Mouse (Mus musculus) kidney, postnatal 0 days (tissue): ENCODE results near the gene Lsamp. TPM values are rescaled to one million over a fixed set of nuclear protein-coding genes. Genes with fewer than 3 reads are reported as not detected.

Experiments
- ATAC-seq: fragments of 200-750 bp; cut with Nextera tagmentation; replicated peaks from 2 replicates; pipeline ENCODE4 v1.8.0; 2017; ENCODE audit warnings: low read depth, moderate number of reproducible peaks, moderate TSS enrichment, moderate library complexity; ENCODE audit not compliant: low FRiP score
- DNase-seq: peaks from one replicate; pipeline ENCODE4 v3.0.0-alpha.2; 2016; ENCODE audit warnings: low spot score
- H3K27ac ChIP-seq: fragments of 300-500 bp; sonication (generic); 2 replicates; pipeline ENCODE4 v1.5.1; 2014; ENCODE audit warnings: mild to moderate bottlenecking
- H3K27me3 ChIP-seq: fragments of 300-500 bp; sonication (generic); 2 replicates; pipeline ENCODE4 v1.6.1; 2014; ENCODE audit warnings: low read length, mixed read lengths; ENCODE audit not compliant: insufficient read depth
- H3K36me3 ChIP-seq: fragments of 300-500 bp; sonication (generic); 2 replicates; pipeline ENCODE4 v1.6.1; 2014; ENCODE audit warnings: low read length, mixed read lengths; ENCODE audit not compliant: insufficient read depth
- H3K4me1 ChIP-seq: fragments of 300-500 bp; sonication (generic); replicated peaks from 2 replicates; pipeline ENCODE4 v1.6.1; 2014; ENCODE audit warnings: antibody characterized with exemption, low read length, mixed read lengths; ENCODE audit not compliant: insufficient read depth
- H3K4me2 ChIP-seq: fragments of 300-500 bp; sonication (generic); 2 replicates; pipeline ENCODE4 v1.6.1; 2014; ENCODE audit warnings: mild to moderate bottlenecking, low read length, moderate library complexity, mixed read lengths
- H3K4me3 ChIP-seq: fragments of 300-500 bp; sonication (generic); replicated peaks from 2 replicates; pipeline ENCODE4 v1.5.1; 2014; ENCODE audit warnings: low read depth, low read length
- H3K9ac ChIP-seq: fragments of 300-500 bp; sonication (generic); 2 replicates; pipeline ENCODE4 v1.6.1; 2014; ENCODE audit warnings: low read depth, low read length
- H3K9me3 ChIP-seq: fragments of 300-500 bp; sonication (generic); replicated peaks from 2 replicates; pipeline ENCODE4 v1.6.1; 2016; ENCODE audit warnings: low read length, inconsistent platforms, mixed read lengths
- CTCF ChIP-seq: IDR thresholded peaks from 2 replicates; pipeline ENCODE4 v1.5.1; 2016; ENCODE audit warnings: antibody characterized with exemption, low read depth, mild to moderate bottlenecking, moderate library complexity
- WGBS: fragments of 180-500 bp; shearing (Covaris S2); extraction: QIAGEN DNeasy Blood & Tissue Kit; methylation state at CpG from one replicate; pipeline ENCODE4 v1.1.7; 2014; 5-methylcytosine and 5-hydroxymethylcytosine counted together
- polyA plus RNA-seq: library from polyadenylated mRNA; unstranded; fragments of >200 nt; fragmentation: Nextera tagmentation; extraction: Ambion mirVana; gene quantifications from 2 replicates; pipeline ENCODE4 v1.2.1, GENCODE M21; 2015

The Lsamp gene
- polyA plus RNA-seq, 1 experiment from 2014 or later, result 2.7 TPM

- H3K9ac ChIP-seq, result no peak overlapping the region
- no peaks in the 10 kb centered on the region for H3K27me3 ChIP-seq
- 100% methylated on average over 1 of the region's 1 CpGs for WGBS
- no peak for DNase-seq
- H3K4me1 ChIP-seq, result no peaks in the 10 kb centered on the region
- H3K4me3 ChIP-seq, result no peak overlapping the region
- H3K27ac ChIP-seq, result no peak overlapping the region
- no peak for TF ChIP-seq CTCF
- H3K36me3 ChIP-seq, result no peaks in the 10 kb centered on the region
- H3K9me3 ChIP-seq, result no peaks in the 10 kb centered on the region
- H3K4me2 ChIP-seq, result no peak overlapping the region
- ATAC-seq, result no peak
Measured at GRCm38 (mm10) chr16:42112251-42112650, 2128.1 kb downstream of the Lsamp start.

GRCm38 (mm10) chr16:42113246-42113645 is 2129.1 kb downstream of the Lsamp start:
- TF ChIP-seq CTCF, result no peak
- Histone ChIP-seq H3K27ac (no peak overlapping the region), H3K4me1 (no peaks in the 10 kb centered on the region), H3K27me3 (no peaks in the 10 kb centered on the region), H3K4me3 (no peak overlapping the region), H3K36me3 (no peaks in the 10 kb centered on the region), H3K9ac (no peak overlapping the region), H3K9me3 (no peaks in the 10 kb centered on the region), H3K4me2 (no peak overlapping the region)
- 84% methylated on average over 2 of the region's 2 CpGs for WGBS
- ATAC-seq, result no peak
- DNase-seq, result no peak

- Histone ChIP-seq H3K4me2 (no peak overlapping the region), H3K27ac (no peak overlapping the region), H3K4me3 (no peak overlapping the region), H3K9me3 (no peaks in the 10 kb centered on the region), H3K27me3 (no peaks in the 10 kb centered on the region), H3K4me1 (no peaks in the 10 kb centered on the region), H3K36me3 (no peaks in the 10 kb centered on the region), H3K9ac (no peak overlapping the region)
- ATAC-seq, result no peak
- WGBS, result 87% methylated on average over 6 of the region's 6 CpGs
- no peak for DNase-seq
- TF ChIP-seq CTCF, result no peak
Measured at GRCm38 (mm10) chr16:42121788-42122187, 2137.6 kb downstream of the Lsamp start.

GRCm38 (mm10) chr16:42123826-42124225 is 2139.7 kb downstream of the Lsamp start:
- no peak for ATAC-seq
- DNase-seq, result no peak
- 33% methylated on average over 4 of the region's 4 CpGs for WGBS
- H3K9ac ChIP-seq, result no peak overlapping the region
- H3K4me3 ChIP-seq, result no peak overlapping the region
- no peaks in the 10 kb centered on the region for H3K27me3 ChIP-seq
- no peak overlapping the region for H3K27ac ChIP-seq
- H3K4me2 ChIP-seq, result no peak overlapping the region
- no peaks in the 10 kb centered on the region for H3K36me3 ChIP-seq
- no peaks in the 10 kb centered on the region for H3K9me3 ChIP-seq
- TF ChIP-seq CTCF, result no peak
- H3K4me1 ChIP-seq, result no peaks in the 10 kb centered on the region

- Histone ChIP-seq H3K36me3 (no peaks in the 10 kb centered on the region), H3K27ac (no peak overlapping the region), H3K4me2 (no peak overlapping the region), H3K4me1 (no peaks in the 10 kb centered on the region), H3K9ac (no peak overlapping the region), H3K4me3 (no peak overlapping the region), H3K9me3 (no peaks in the 10 kb centered on the region), H3K27me3 (no peaks in the 10 kb centered on the region)
- TF ChIP-seq CTCF, result no peak
- no peak for DNase-seq
- ATAC-seq, result no peak
- 92% methylated on average over 2 of the region's 2 CpGs for WGBS
Measured at GRCm38 (mm10) chr16:42126061-42126460, 2141.9 kb downstream of the Lsamp start.

GRCm38 (mm10) chr16:42147164-42147563 is 2163.0 kb downstream of the Lsamp start:
- no peaks in the 10 kb centered on the region for H3K9me3 ChIP-seq
- no peaks in the 10 kb centered on the region for H3K27me3 ChIP-seq
- ATAC-seq (no peak), DNase-seq (no peak)
- H3K4me2 ChIP-seq, result no peak overlapping the region
- no peak overlapping the region for H3K9ac ChIP-seq
- no peak overlapping the region for H3K27ac ChIP-seq
- H3K36me3 ChIP-seq, result no peaks in the 10 kb centered on the region
- no peak overlapping the region for H3K4me3 ChIP-seq
- TF ChIP-seq CTCF, result no peak
- H3K4me1 ChIP-seq, result no peaks in the 10 kb centered on the region
- 72% methylated on average over 6 of the region's 6 CpGs for WGBS

- 61% methylated on average over 6 of the region's 6 CpGs for WGBS
- no peaks in the 10 kb centered on the region for H3K9me3 ChIP-seq
- H3K4me3 ChIP-seq, result no peak overlapping the region
- no peaks in the 10 kb centered on the region for H3K4me1 ChIP-seq
- H3K27ac ChIP-seq, result no peak overlapping the region
- ATAC-seq (no peak), DNase-seq (no peak)
- H3K4me2 ChIP-seq, result no peak overlapping the region
- H3K36me3 ChIP-seq, result no peaks in the 10 kb centered on the region
- H3K9ac ChIP-seq, result no peak overlapping the region
- TF ChIP-seq CTCF, result no peak
- H3K27me3 ChIP-seq, result no peaks in the 10 kb centered on the region
Measured at GRCm38 (mm10) chr16:42149216-42149942, 2165.2 kb downstream of the Lsamp start.
